Mouse (Mus musculus): ENCODE measurements around the gene Sbsn.

GRCm38 (mm10) chr7:30782658-30783057, 31.4 kb downstream of the Sbsn start:
- no peak for TF ChIP-seq CTCF (IDR thresholded peaks at IDR 0.05; ENCODE audit: extremely low read depth, insufficient read depth, insufficient read length, insufficient replicate concordance)
- no peak for TF ChIP-seq POLR2A (IDR thresholded peaks at IDR 0.05; ENCODE audit: low read depth, low read length)

Measured in spleen, adult 2 months (tissue).